Mouse (Mus musculus) neural tube, embryonic 14.5 days (tissue): Measurements from ENCODE around the gene Pias4. TPM values are rescaled to one million over a fixed set of nuclear protein-coding genes. Genes with fewer than 3 reads are reported as not detected.
A peak's percentile ranks its signal among the peaks of the same experiment; 100 is the strongest.

Experiments
- ATAC-seq: fragments of 200-750 bp; cut with Nextera tagmentation; 2 replicates; pipeline ENCODE4 v1.8.0; 2017; ENCODE audit warnings: low read depth, mild to moderate bottlenecking, moderate TSS enrichment, moderate library complexity
- H3K27ac ChIP-seq: fragments of 300-500 bp; sonication (generic); 2 replicates; pipeline ENCODE4 v1.5.1; 2014; ENCODE audit warnings: low read depth, mild to moderate bottlenecking, control low read depth, low read length, moderate library complexity, mixed read lengths
- H3K27me3 ChIP-seq: fragments of 300-500 bp; sonication (generic); 2 replicates; pipeline ENCODE4 v1.6.1; 2014; ENCODE audit warnings: low read length; ENCODE audit not compliant: control insufficient read depth, insufficient read depth
- H3K36me3 ChIP-seq: fragments of 300-500 bp; sonication (generic); 2 replicates; pipeline ENCODE4 v1.6.1; 2014; ENCODE audit warnings: low read length, mixed read lengths; ENCODE audit not compliant: control insufficient read depth, insufficient read depth
- H3K4me1 ChIP-seq: fragments of 300-500 bp; sonication (generic); 2 replicates; pipeline ENCODE4 v1.6.1; 2014; ENCODE audit warnings: low read length; ENCODE audit not compliant: control insufficient read depth, insufficient read depth
- H3K4me2 ChIP-seq: fragments of 300-500 bp; sonication (generic); 2 replicates; pipeline ENCODE4 v1.6.1; 2014; ENCODE audit warnings: mild to moderate bottlenecking, low read depth, low read length, control low read depth
- H3K4me3 ChIP-seq: fragments of 300-500 bp; sonication (generic); 2 replicates; pipeline ENCODE4 v1.5.1; 2014; ENCODE audit warnings: low read depth, low read length, control low read depth, mixed read lengths
- H3K9ac ChIP-seq: fragments of 300-500 bp; sonication (generic); replicated peaks from 2 replicates; pipeline ENCODE4 v1.6.1; 2014; ENCODE audit warnings: low read depth, mild to moderate bottlenecking, control low read depth, low read length, mixed read lengths
- H3K9me3 ChIP-seq: fragments of 300-500 bp; sonication (generic); 2 replicates; pipeline ENCODE4 v1.6.1; 2016; ENCODE audit warnings: low read length; ENCODE audit not compliant: control insufficient read depth
- WGBS: fragments of 180-500 bp; shearing (Covaris S2); extraction: QIAGEN DNeasy Blood & Tissue Kit; methylation state at CpG from one replicate; pipeline ENCODE4 v1.1.7; 2014; 5-methylcytosine and 5-hydroxymethylcytosine counted together
- microRNA-seq: library from miRNA; unstranded; fragments of <30 nt; microRNA quantifications from one replicate; pipeline ENCODE4, GENCODE M21; 2016
- polyA plus RNA-seq: library from polyadenylated mRNA; unstranded; fragments of >200 nt; fragmentation: Nextera tagmentation; extraction: Ambion mirVana; gene quantifications from 2 replicates; pipeline ENCODE4 v1.2.1, GENCODE M21; 2014

Gene Pias4
- polyA plus RNA-seq, 1 experiment from 2014 or later: 48.4 TPM

DNA sequence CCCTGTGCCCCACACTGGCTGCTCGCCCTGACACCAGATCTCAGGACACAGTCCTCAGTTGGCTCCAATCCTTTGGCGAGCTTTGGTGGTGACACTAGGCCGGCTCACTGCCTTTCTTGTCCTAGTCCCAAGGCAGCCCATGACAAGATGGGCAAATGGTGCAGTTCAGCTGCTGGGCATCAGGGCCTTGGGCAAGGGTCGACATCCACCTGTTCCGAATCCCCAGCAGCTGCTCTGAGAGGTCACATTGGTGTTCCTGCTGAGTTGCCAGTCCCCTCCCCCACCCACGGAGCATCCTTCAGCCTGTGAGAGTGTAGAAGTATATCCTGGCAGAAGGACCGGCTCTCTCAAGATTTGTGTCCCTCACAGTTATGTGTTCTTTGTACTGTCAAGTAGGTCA lies 47.1 kb downstream of the Pias4 start:
- no peak for ATAC-seq
- no peak overlapping the region for H3K4me2 ChIP-seq
- H3K4me1 ChIP-seq: no peaks in the 10 kb centered on the region
- H3K27me3 ChIP-seq: no peaks in the 10 kb centered on the region
- H3K9ac ChIP-seq: no peak overlapping the region
- H3K4me3 ChIP-seq: no peak overlapping the region
- no peak overlapping the region for H3K27ac ChIP-seq
- H3K9me3 ChIP-seq: no peaks in the 10 kb centered on the region
- H3K36me3 ChIP-seq: peaks cover 72% of the 10 kb centered on the region
- WGBS: 89% methylated on average over 7 of the region's 7 CpGs

DNA sequence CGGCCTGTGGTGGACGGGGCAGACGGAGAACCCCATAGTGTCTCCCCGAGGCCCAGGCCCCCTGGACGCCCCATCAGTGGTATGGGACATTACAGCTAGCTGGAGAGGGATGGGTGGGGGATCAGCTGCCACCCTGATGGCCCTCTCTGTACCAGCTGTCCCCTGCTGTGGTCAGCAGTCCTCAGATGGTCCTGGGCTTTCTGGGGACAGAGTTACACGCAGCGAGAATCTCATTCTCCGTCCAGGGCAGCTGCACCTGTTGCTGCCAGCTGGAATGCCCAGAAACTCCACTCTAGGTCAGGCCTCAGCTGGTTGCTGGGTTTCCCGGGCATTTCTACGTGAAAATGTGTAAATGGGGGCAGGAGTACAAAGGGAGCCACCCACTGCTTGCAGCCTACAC lies 48.1 kb downstream of the Pias4 start:
- H3K27me3 ChIP-seq: no peaks in the 10 kb centered on the region
- H3K9ac ChIP-seq: no peak overlapping the region
- H3K9me3 ChIP-seq: no peaks in the 10 kb centered on the region
- ATAC-seq: no peak
- peaks cover 83% of the 10 kb centered on the region for H3K36me3 ChIP-seq
- H3K4me2 ChIP-seq: no peak overlapping the region
- 93% methylated on average over 10 of the region's 10 CpGs for WGBS
- H3K27ac ChIP-seq: no peak overlapping the region
- no peak overlapping the region for H3K4me3 ChIP-seq
- H3K4me1 ChIP-seq: no peaks in the 10 kb centered on the region

DNA sequence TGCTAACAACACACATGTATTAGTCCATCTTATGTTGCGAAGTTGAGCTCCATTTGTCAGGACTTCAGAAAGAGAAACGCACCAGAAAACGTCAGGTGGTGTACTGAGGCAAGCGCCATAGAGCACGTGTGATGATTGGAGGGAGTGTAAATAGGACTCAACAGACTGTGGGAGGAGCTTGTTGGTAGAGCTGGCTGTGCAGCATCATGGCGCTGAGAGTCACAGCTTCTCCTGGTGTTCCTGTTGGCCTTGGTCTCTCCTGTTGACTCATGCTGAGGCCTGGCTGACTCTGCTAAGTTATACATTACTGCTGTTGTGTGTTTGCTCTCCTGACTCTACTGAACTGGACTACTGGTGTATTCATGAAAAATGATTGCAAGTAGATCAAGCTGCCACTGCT lies 54.8 kb downstream of the Pias4 start:
- no peaks in the 10 kb centered on the region for H3K9me3 ChIP-seq
- WGBS: 93% methylated on average over 6 of the region's 6 CpGs
- H3K4me1 ChIP-seq: no peaks in the 10 kb centered on the region
- no peak overlapping the region for H3K4me3 ChIP-seq
- H3K9ac ChIP-seq: no peak overlapping the region
- H3K27ac ChIP-seq: no peak overlapping the region
- H3K27me3 ChIP-seq: no peaks in the 10 kb centered on the region
- ATAC-seq: no peak
- no peak overlapping the region for H3K4me2 ChIP-seq
- H3K36me3 ChIP-seq: peaks cover 62% of the 10 kb centered on the region

DNA sequence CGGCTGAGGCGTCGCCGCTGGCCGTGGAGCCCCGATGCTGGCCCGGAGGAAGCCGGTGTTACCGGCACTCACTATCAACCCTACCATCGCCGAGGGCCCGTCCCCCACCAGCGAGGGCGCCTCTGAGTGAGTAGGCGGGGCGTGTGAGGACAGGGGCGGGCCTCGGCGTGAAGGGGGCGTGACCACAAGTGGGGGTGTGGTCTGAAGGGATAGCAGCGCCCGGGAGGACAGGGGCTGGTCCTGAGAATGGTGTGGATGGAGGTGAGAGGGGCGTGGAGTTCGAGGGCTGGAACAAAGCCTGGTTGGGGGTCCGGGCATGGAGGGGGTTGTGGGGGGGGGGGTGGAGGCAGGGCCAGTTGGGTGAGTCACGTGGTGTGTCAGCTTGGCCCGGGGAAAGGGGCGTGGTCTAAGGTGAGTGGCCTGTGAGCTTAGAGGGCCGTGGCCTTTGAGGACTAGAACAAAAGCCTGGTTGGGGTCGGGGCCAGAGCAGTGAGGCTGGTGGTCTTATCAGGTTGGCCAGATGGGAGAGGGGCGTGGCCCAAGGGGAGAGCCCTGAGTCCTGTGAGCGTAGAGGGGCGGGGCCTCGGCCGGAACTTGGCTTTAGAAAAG lies 61.5 kb downstream of the Pias4 start:
- peak overlapping the region; percentile 77 for H3K4me2 ChIP-seq
- WGBS: under 1% methylated on average over 34 of the region's 35 CpGs
- H3K9ac ChIP-seq: peak overlapping the region; percentile 99
- peak overlapping the region; percentile 70 for H3K4me3 ChIP-seq
- ATAC-seq: peak; percentile 89
- no peaks in the 10 kb centered on the region for H3K9me3 ChIP-seq
- H3K4me1 ChIP-seq: peaks cover 11% of the 10 kb centered on the region
- H3K27ac ChIP-seq: peak overlapping the region; percentile 97
- no peaks in the 10 kb centered on the region for H3K27me3 ChIP-seq
- H3K36me3 ChIP-seq: peaks cover 24% of the 10 kb centered on the region

DNA sequence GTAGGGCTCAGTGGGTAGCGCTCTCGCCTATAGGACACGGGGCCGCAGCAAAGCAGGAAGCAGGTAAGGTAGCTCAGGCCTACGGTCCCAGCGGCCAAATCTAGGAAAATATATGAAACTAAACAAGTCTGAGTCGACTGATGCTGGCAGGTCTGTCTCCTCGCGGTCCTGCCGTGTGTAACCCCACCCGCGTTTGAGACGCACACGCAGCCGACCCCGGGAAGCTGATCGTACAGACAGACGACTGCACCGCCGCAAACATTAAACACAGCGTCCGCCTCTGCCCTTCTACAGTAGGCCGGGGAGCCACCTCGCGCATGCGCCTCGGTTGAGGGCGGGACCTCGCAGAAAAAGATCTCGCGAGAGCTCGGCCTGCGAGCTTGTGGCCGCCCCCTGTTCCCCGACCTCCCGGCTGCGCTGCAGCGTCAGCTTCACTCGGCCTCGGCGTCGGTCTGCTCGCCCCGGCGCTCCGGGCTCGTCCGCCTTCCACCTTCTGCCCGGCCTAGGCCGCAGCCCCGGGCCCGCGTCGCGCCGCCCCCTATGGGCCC lies 62.1 kb downstream of the Pias4 start, which contains the start of gene Map2k2:
TSS of gene Map2k2 (plus strand) at position 351 of the 548 bp plus-strand sequence.
- peak within 1 kb of the TSS; percentile 77 for H3K4me2 ChIP-seq
- ATAC-seq: peak; percentile 96
- peak within 1 kb of the TSS; percentile 97 for H3K27ac ChIP-seq
- peaks cover 23% of the 10 kb centered on the region for H3K36me3 ChIP-seq
- H3K27me3 ChIP-seq: no peaks in the 10 kb centered on the region
- peaks cover 11% of the 10 kb centered on the region for H3K4me1 ChIP-seq
- H3K4me3 ChIP-seq: peak within 1 kb of the TSS; percentile 70
- no peaks in the 10 kb centered on the region for H3K9me3 ChIP-seq
- peak within 1 kb of the TSS; percentile 99 for H3K9ac ChIP-seq
- WGBS: 0% methylated on average over 56 of the region's 56 CpGs

Small RNA genes within 50 kb of the gene (microRNA-seq; reads per million reads assigned to microRNA genes)
- gene Mir5615-1: not detected
- not detected for gene Mir5615-2

Other genes starting within 250 kb of the Pias4 start
- gene Lmnb2, start 249.7 kb downstream of the Pias4 start, polyA plus RNA-seq: 10.8 and 16.1 TPM in 2 replicates
- 7.4 and 7.6 TPM in 2 replicates for gene Gadd45b, start 237.8 kb downstream of the Pias4 start, polyA plus RNA-seq
- gene Gng7, start 153.0 kb downstream of the Pias4 start, polyA plus RNA-seq: 20.3 and 22.7 TPM in 2 replicates
- 24.0 and 28.8 TPM in 2 replicates for gene Diras1, start 142.3 kb downstream of the Pias4 start, polyA plus RNA-seq
- 26.7 and 34.6 TPM in 2 replicates for gene Slc39a3, start 130.5 kb downstream of the Pias4 start, polyA plus RNA-seq
- gene Sgta, start 107.7 kb downstream of the Pias4 start, polyA plus RNA-seq: 264 and 279 TPM in 2 replicates
- gene Thop1, start 97.9 kb downstream of the Pias4 start, polyA plus RNA-seq: 33.3 and 36.8 TPM in 2 replicates
- gene Creb3l3, start 69.0 kb downstream of the Pias4 start, polyA plus RNA-seq: 0.15 and 0.61 TPM in 2 replicates
- 219 and 228 TPM in 2 replicates for gene Map2k2, start 62.0 kb downstream of the Pias4 start, polyA plus RNA-seq
- 11.0 and 12.6 TPM in 2 replicates for gene Zbtb7a, start 32.7 kb downstream of the Pias4 start, polyA plus RNA-seq
- 373 and 452 TPM in 2 replicates for gene Eef2, start 8.7 kb upstream of the Pias4 start, polyA plus RNA-seq
- gene Dapk3, start 15.1 kb upstream of the Pias4 start, polyA plus RNA-seq: 64.5 and 67.3 TPM in 2 replicates
- gene 4930442H23Rik, start 15.9 kb upstream of the Pias4 start, polyA plus RNA-seq: not detected in 2 replicates
- not detected in 2 replicates for gene Nmrk2, start 34.1 kb upstream of the Pias4 start, polyA plus RNA-seq
- 73.9 and 84.8 TPM in 2 replicates for gene Atcay, start 62.9 kb upstream of the Pias4 start, polyA plus RNA-seq
- 21.1 and 25.1 TPM in 2 replicates for gene Zfr2, start 65.2 kb upstream of the Pias4 start, polyA plus RNA-seq
- 21.8 and 37.6 TPM in 2 replicates for gene Matk, start 85.0 kb upstream of the Pias4 start, polyA plus RNA-seq
- 130 and 136 TPM in 2 replicates for gene Mrpl54, start 99.0 kb upstream of the Pias4 start, polyA plus RNA-seq
- gene Apba3, start 99.0 kb upstream of the Pias4 start, polyA plus RNA-seq: 26.1 and 27.8 TPM in 2 replicates
- 2.6 and 4.4 TPM in 2 replicates for gene Tjp3, start 123.7 kb upstream of the Pias4 start, polyA plus RNA-seq
- gene Pip5k1c, start 125.0 kb upstream of the Pias4 start, polyA plus RNA-seq: 133 and 140 TPM in 2 replicates
- gene Cactin, start 153.2 kb upstream of the Pias4 start, polyA plus RNA-seq: 14.3 and 18.7 TPM in 2 replicates
- 1.9 and 4.6 TPM in 2 replicates for gene Tbxa2r, start 160.8 kb upstream of the Pias4 start, polyA plus RNA-seq
- gene Gipc3, start 175.3 kb upstream of the Pias4 start, polyA plus RNA-seq: 0.05 and 0.08 TPM in 2 replicates
- gene Hmg20b, start 182.6 kb upstream of the Pias4 start, polyA plus RNA-seq: 29.9 and 38.0 TPM in 2 replicates
- 8.4 and 8.7 TPM in 2 replicates for gene Mfsd12, start 189.6 kb upstream of the Pias4 start, polyA plus RNA-seq
- gene 4930404N11Rik, start 197.9 kb upstream of the Pias4 start, polyA plus RNA-seq: 0.39 and 0.42 TPM in 2 replicates
- 114 and 125 TPM in 2 replicates for gene Fzr1, start 210.6 kb upstream of the Pias4 start, polyA plus RNA-seq
- 61.0 and 68.0 TPM in 2 replicates for gene Dohh, start 216.5 kb upstream of the Pias4 start, polyA plus RNA-seq
- gene Gm48551, start 216.5 kb upstream of the Pias4 start, polyA plus RNA-seq: 4.3 and 6.3 TPM in 2 replicates
- gene Gm48552, start 221.1 kb upstream of the Pias4 start, polyA plus RNA-seq: 2.0 and 4.4 TPM in 2 replicates
- 1.3 and 2.0 TPM in 2 replicates for gene Smim24, start 225.1 kb upstream of the Pias4 start, polyA plus RNA-seq